In genomic region chr8:26829313-26829712, GRCm38 (mm10) we compare ENCODE assay signal across 19 mouse cellular contexts.
DNase-seq lines count a peak whose midpoint lies in the region; ATAC-seq and TF ChIP-seq lines count a peak whose summit lies in the region.
"Had no signal": no experiment of that assay in that cellular context is flagged by ENCODE, and none has a peak within 500 bp of the region (broad histone marks: within the 10 kb centered on the region; RNA-seq: fewer than 3 reads in every experiment).

No protein-coding gene starts in this region.

- DNase-seq in heart, adult 2 months: no peak
- DNase-seq in lung, adult 18-20 months: no peak
- no peak for DNase-seq in embryonic facial prominence, embryonic 14.5 days (ENCODE audit: low spot score)
- DNase-seq in kidney, adult 18-20 months: no peak
- DNase-seq: adrenal gland, adult 2 months; adrenal gland, postnatal 25 days; cerebellum, adult 18-20 months; cerebellum, adult 9-11 months; cerebellum, postnatal 36 days; forebrain, postnatal 0 days; gastrocnemius, postnatal 25 days; heart, postnatal 14 days had no signal

- H3K9ac ChIP-seq in heart, adult 2 months (ENCODE audit: low read depth, low read length): no peak overlapping the region
- no peak overlapping the region for H3K9ac ChIP-seq in heart, embryonic 11.5 days (ENCODE audit: low read depth, low read length)
- no peak overlapping the region for H3K9ac ChIP-seq in lung, embryonic 16.5 days (ENCODE audit: low read length)
- no peak overlapping the region for H3K9ac ChIP-seq in embryonic facial prominence, embryonic 14.5 days (ENCODE audit: low read depth, low read length)
- H3K9ac ChIP-seq: forebrain, embryonic 13.5 days; forebrain, postnatal 0 days; heart, embryonic 15.5 days; hindbrain, embryonic 13.5 days had no signal

- peaks cover 1% of the 10 kb centered on the region for H3K4me1 ChIP-seq in heart, adult 2 months (ENCODE audit: control insufficient read depth, insufficient read depth, low read length)
- peaks cover 10% of the 10 kb centered on the region for H3K4me1 ChIP-seq in heart, embryonic 11.5 days (ENCODE audit: control insufficient read depth, insufficient read depth, low read length)
- H3K4me1 ChIP-seq in lung, embryonic 16.5 days (replicated peaks; ENCODE audit: control insufficient read depth, insufficient read depth, low read length): peaks cover 22% of the 10 kb centered on the region
- peaks cover 50% of the 10 kb centered on the region for H3K4me1 ChIP-seq in embryonic facial prominence, embryonic 14.5 days (ENCODE audit: control insufficient read depth, insufficient read depth, low read length)

- 78% methylated on average over 4 of the region's 4 CpGs for WGBS in heart, adult 2 months
- 74% methylated on average over 4 of the region's 4 CpGs for WGBS in heart, embryonic 11.5 days (ENCODE audit: insufficient replicate concordance)
- WGBS in lung, embryonic 16.5 days: 49% methylated on average over 4 of the region's 4 CpGs
- 55% methylated on average over 4 of the region's 4 CpGs for WGBS in embryonic facial prominence, embryonic 14.5 days

- intact Hi-C loops in heart, adult 2 months (cut with DNase I): no loop called here

- no peak for TF ChIP-seq POLR2A in heart, adult 2 months (IDR thresholded peaks at IDR 0.05; ENCODE audit: insufficient read depth, low read depth, low read length)

- H3K36me3 ChIP-seq in heart, adult 2 months (ENCODE audit: control insufficient read depth, insufficient read depth, low read length): no peaks in the 10 kb centered on the region
- no peaks in the 10 kb centered on the region for H3K36me3 ChIP-seq in heart, embryonic 11.5 days (ENCODE audit: control insufficient read depth, insufficient read depth, low read length)
- no peaks in the 10 kb centered on the region for H3K36me3 ChIP-seq in lung, embryonic 16.5 days (ENCODE audit: control insufficient read depth, insufficient read depth, low read length)
- no peaks in the 10 kb centered on the region for H3K36me3 ChIP-seq in embryonic facial prominence, embryonic 14.5 days (ENCODE audit: control insufficient read depth, insufficient read depth, low read length)
- H3K36me3 ChIP-seq: heart, embryonic 10.5 days; heart, embryonic 15.5 days; hindbrain, embryonic 13.5 days had no signal

- no peak overlapping the region for H3K4me2 ChIP-seq in heart, embryonic 11.5 days
- no peak overlapping the region for H3K4me2 ChIP-seq in lung, embryonic 16.5 days (ENCODE audit: low read depth, low read length)
- H3K4me2 ChIP-seq in embryonic facial prominence, embryonic 14.5 days (ENCODE audit: low read depth, low read length): peak overlapping the region; percentile 27; the same call in 1 of the 2 replicates
- H3K4me2 ChIP-seq: forebrain, embryonic 13.5 days; heart, embryonic 15.5 days; hindbrain, embryonic 13.5 days had no signal

- ATAC-seq in heart, embryonic 11.5 days (replicated peaks; ENCODE audit: insufficient number of reproducible peaks, low FRiP score, low TSS enrichment): no peak
- no peak for ATAC-seq in lung, embryonic 16.5 days (ENCODE audit: low read depth)
- ATAC-seq in embryonic facial prominence, embryonic 14.5 days (ENCODE audit: low read depth): no peak
- ATAC-seq: forebrain, embryonic 13.5 days; forebrain, postnatal 0 days; hindbrain, postnatal 0 days had no signal

- TF ChIP-seq CTCF in heart, adult 2 months (IDR thresholded peaks at IDR 0.05): no peak

- TF ChIP-seq EP300 in heart, adult 2 months (IDR thresholded peaks at IDR 0.05; ENCODE audit: insufficient read depth, low read depth, low read length): no peak

- H3K27me3 ChIP-seq in heart, adult 2 months (ENCODE audit: control insufficient read depth, insufficient read depth, low read length): no peaks in the 10 kb centered on the region
- H3K27me3 ChIP-seq in heart, embryonic 11.5 days (ENCODE audit: control insufficient read depth, insufficient read depth, low read length): no peaks in the 10 kb centered on the region
- no peaks in the 10 kb centered on the region for H3K27me3 ChIP-seq in lung, embryonic 16.5 days (ENCODE audit: control insufficient read depth, insufficient read depth, low read depth, low read length)
- H3K27me3 ChIP-seq in embryonic facial prominence, embryonic 14.5 days (replicated peaks; ENCODE audit: control insufficient read depth, insufficient read depth, low read length): no peaks in the 10 kb centered on the region; the same call in none of the 2 replicates

- no peaks in the 10 kb centered on the region for H3K9me3 ChIP-seq in heart, embryonic 11.5 days (replicated peaks; ENCODE audit: control insufficient read depth, low read length)
- no peaks in the 10 kb centered on the region for H3K9me3 ChIP-seq in lung, embryonic 16.5 days (ENCODE audit: control insufficient read depth, low read length)
- H3K9me3 ChIP-seq in embryonic facial prominence, embryonic 14.5 days (ENCODE audit: control insufficient read depth, low read length): no peaks in the 10 kb centered on the region
- H3K9me3 ChIP-seq: forebrain, embryonic 13.5 days; heart, embryonic 10.5 days; heart, embryonic 15.5 days; hindbrain, embryonic 13.5 days had no signal

- H3K27ac ChIP-seq in heart, adult 2 months: peak overlapping the region; percentile 47; the same call in 1 of the 2 replicates
- H3K27ac ChIP-seq in heart, embryonic 11.5 days (ENCODE audit: low read depth, low read length): no peak overlapping the region
- H3K27ac ChIP-seq in lung, embryonic 16.5 days (ENCODE audit: low read length): peak overlapping the region; percentile 59
- H3K27ac ChIP-seq in embryonic facial prominence, embryonic 14.5 days (replicated peaks; ENCODE audit: low read depth, low read length): peak overlapping the region; percentile 80
- H3K27ac ChIP-seq: forebrain, embryonic 13.5 days; heart, embryonic 10.5 days; heart, embryonic 15.5 days; hindbrain, embryonic 13.5 days; hindbrain, postnatal 0 days had no signal

- H3K79me2 ChIP-seq in heart, adult 2 months (replicated peaks; ENCODE audit: control insufficient read depth, insufficient read depth, low read length): no peaks in the 10 kb centered on the region

- H3K4me3 ChIP-seq in heart, adult 2 months: no peak overlapping the region
- no peak overlapping the region for H3K4me3 ChIP-seq in heart, embryonic 11.5 days (ENCODE audit: low read depth, low read length)
- H3K4me3 ChIP-seq in lung, embryonic 16.5 days (ENCODE audit: low read length): no peak overlapping the region
- H3K4me3 ChIP-seq in embryonic facial prominence, embryonic 14.5 days (ENCODE audit: low read depth, low read length): no peak overlapping the region
- H3K4me3 ChIP-seq: forebrain, embryonic 13.5 days; heart, embryonic 10.5 days; heart, embryonic 15.5 days; hindbrain, embryonic 13.5 days had no signal
